Mouse (Mus musculus) hindbrain, embryonic 11.5 days (tissue): ENCODE measurements around the gene Xlr5a. TPM values are rescaled to one million over a fixed set of nuclear protein-coding genes. Genes with fewer than 3 reads are reported as not detected.
A peak's percentile ranks its signal among the peaks of the same experiment; 100 is the strongest.
"Not testable (repeated sequence)": the region's sequence is repeated elsewhere in the genome, so short reads cannot be mapped to it uniquely, and the experiment has no call there.

Experiments used
- ATAC-seq: fragments of 200-750 bp; cut with Nextera tagmentation; 2 replicates; pipeline ENCODE4 v1.8.0; 2017; ENCODE audit warnings: mild to moderate bottlenecking, moderate TSS enrichment, moderate library complexity; ENCODE audit not compliant: low FRiP score
- DNase-seq: peaks from one replicate; pipeline ENCODE4 v3.0.0-alpha.2; 2015; ENCODE audit warnings: low spot score
- H3K27ac ChIP-seq: fragments of 300-500 bp; sonication (generic); 2 replicates; pipeline ENCODE4 v1.5.1; 2014; ENCODE audit warnings: mild to moderate bottlenecking, low read depth, low read length
- H3K27me3 ChIP-seq: fragments of 300-500 bp; sonication (generic); 2 replicates; pipeline ENCODE4 v1.6.1; 2014; ENCODE audit warnings: mild to moderate bottlenecking, low read length, moderate library complexity, mixed read lengths; ENCODE audit not compliant: control insufficient read depth, insufficient read depth
- H3K36me3 ChIP-seq: fragments of 300-500 bp; sonication (generic); 2 replicates; pipeline ENCODE4 v1.6.1; 2014; ENCODE audit warnings: mild to moderate bottlenecking, low read length, moderate library complexity, mixed read lengths; ENCODE audit not compliant: control insufficient read depth, insufficient read depth
- H3K4me1 ChIP-seq: fragments of 300-500 bp; sonication (generic); replicated peaks from 2 replicates; pipeline ENCODE4 v1.6.1; 2014; ENCODE audit warnings: low read length, mixed read lengths; ENCODE audit not compliant: control insufficient read depth, insufficient read depth
- H3K4me2 ChIP-seq: fragments of 300-500 bp; sonication (generic); replicated peaks from 2 replicates; pipeline ENCODE4 v1.6.1; 2014; ENCODE audit warnings: mild to moderate bottlenecking, low read depth, low read length
- H3K4me3 ChIP-seq: fragments of 300-500 bp; sonication (generic); 2 replicates; pipeline ENCODE4 v1.5.1; 2014; ENCODE audit warnings: low read depth, low read length
- H3K9ac ChIP-seq: fragments of 300-500 bp; sonication (generic); 2 replicates; pipeline ENCODE4 v1.6.1; 2014; ENCODE audit warnings: low read depth, low read length
- H3K9me3 ChIP-seq: fragments of 300-500 bp; sonication (generic); 2 replicates; pipeline ENCODE4 v1.6.1; 2016; ENCODE audit warnings: low read length; ENCODE audit not compliant: control insufficient read depth
- WGBS: fragments of 180-500 bp; shearing (Covaris S2); extraction: QIAGEN DNeasy Blood & Tissue Kit; methylation state at CpG from one replicate; pipeline ENCODE4 v1.1.7; 2014; 5-methylcytosine and 5-hydroxymethylcytosine counted together
- polyA plus RNA-seq: library from polyadenylated mRNA; unstranded; fragments of >200 nt; fragmentation: Nextera tagmentation; extraction: Ambion mirVana; gene quantifications from 2 replicates; pipeline ENCODE4 v1.2.1, GENCODE M21; 2014

Xlr5a gene
- polyA plus RNA-seq, 1 experiment from 2014 or later: not detected

GRCm38 (mm10) chrX:73295745-73296144 lies 3.0 kb upstream of the Xlr5a start:
- WGBS: 90% methylated on average over 7 of the region's 10 CpGs
- ATAC-seq: not testable (repeated sequence)

GRCm38 (mm10) chrX:73265270-73265669 lies 27.5 kb downstream of the Xlr5a start, which contains the start of gene Xlr3c:
Xlr3c (minus strand) TSS chrX:73265390.
- not testable (repeated sequence) for H3K27me3 ChIP-seq, H3K36me3 ChIP-seq, H3K27ac ChIP-seq, H3K4me2 ChIP-seq, H3K4me3 ChIP-seq, ATAC-seq, H3K4me1 ChIP-seq, DNase-seq, H3K9me3 ChIP-seq, H3K9ac ChIP-seq
- 87% methylated on average over 14 of the region's 14 CpGs for WGBS

More at GRCm38 (mm10) chrX:73295745-73296144, 3.0 kb upstream of the Xlr5a start:
- H3K27me3 ChIP-seq, H3K4me2 ChIP-seq, H3K9ac ChIP-seq, H3K36me3 ChIP-seq, H3K4me1 ChIP-seq, H3K4me3 ChIP-seq, H3K9me3 ChIP-seq, H3K27ac ChIP-seq, DNase-seq: not testable (repeated sequence)

GRCm38 (mm10) chrX:73262428-73262827 lies 30.3 kb downstream of the Xlr5a start:
- 96% methylated on average over 1 of the region's 2 CpGs for WGBS
- not testable (repeated sequence) for H3K4me3 ChIP-seq, H3K27ac ChIP-seq, H3K9ac ChIP-seq, ATAC-seq, H3K4me2 ChIP-seq, DNase-seq, H3K9me3 ChIP-seq, H3K27me3 ChIP-seq, H3K4me1 ChIP-seq, H3K36me3 ChIP-seq

- not testable (repeated sequence) for H3K9ac ChIP-seq, H3K27me3 ChIP-seq, H3K36me3 ChIP-seq, ATAC-seq, H3K4me1 ChIP-seq, H3K4me2 ChIP-seq, H3K4me3 ChIP-seq, DNase-seq, H3K9me3 ChIP-seq, H3K27ac ChIP-seq
- WGBS: 84% methylated on average over 10 of the region's 14 CpGs
Measured at GRCm38 (mm10) chrX:73242821-73243325, 49.9 kb downstream of the Xlr5a start, which contains the start of gene Xlr4c. Xlr4c (minus strand) TSS chrX:73243130.

GRCm38 (mm10) chrX:73229288-73229687 lies 63.5 kb downstream of the Xlr5a start:
- Histone ChIP-seq H3K27me3 (no peaks in the 10 kb centered on the region; the same call in 1 of the 2 replicates), H3K4me2 (peak overlapping the region; percentile 75), H3K36me3 (no peaks in the 10 kb centered on the region), H3K9ac (peak overlapping the region; percentile 77), H3K4me1 (no peaks in the 10 kb centered on the region), H3K9me3 (no peaks in the 10 kb centered on the region), H3K27ac (no peak overlapping the region), H3K4me3 (peak overlapping the region; percentile 58)
- no peak for ATAC-seq
- 39% methylated on average over 3 of the region's 3 CpGs for WGBS
- peak; percentile 4 for DNase-seq

GRCm38 (mm10) chrX:73228606-73229214 lies 64.1 kb downstream of the Xlr5a start:
- 16% methylated on average over 41 of the region's 51 CpGs for WGBS
- peak overlapping the region; percentile 75 for H3K4me2 ChIP-seq
- H3K27me3 ChIP-seq: no peaks in the 10 kb centered on the region; the same call in 1 of the 2 replicates
- H3K4me1 ChIP-seq: no peaks in the 10 kb centered on the region
- H3K4me3 ChIP-seq: peak overlapping the region; percentile 58
- peak overlapping the region; percentile 77 for H3K9ac ChIP-seq
- H3K9me3 ChIP-seq: no peaks in the 10 kb centered on the region
- ATAC-seq (peak; percentile 71), DNase-seq (peak; percentile 36)
- no peaks in the 10 kb centered on the region for H3K36me3 ChIP-seq
- peak overlapping the region; percentile 87 for H3K27ac ChIP-seq

GRCm38 (mm10) chrX:73227914-73228605 lies 64.7 kb downstream of the Xlr5a start, which contains the start of gene F8a:
F8a (plus strand) TSS chrX:73228291.
- Histone ChIP-seq H3K4me1 (no peaks in the 10 kb centered on the region), H3K27ac (peak within 1 kb of the TSS; percentile 87), H3K9ac (peak within 1 kb of the TSS; percentile 77), H3K4me2 (peak within 1 kb of the TSS; percentile 75), H3K4me3 (peak within 1 kb of the TSS; percentile 58), H3K27me3 (no peaks in the 10 kb centered on the region; the same call in 1 of the 2 replicates), H3K9me3 (no peaks in the 10 kb centered on the region), H3K36me3 (no peaks in the 10 kb centered on the region)
- WGBS: 13% methylated on average over 39 of the region's 39 CpGs
- peak; percentile 80 for DNase-seq
- peak; percentile 97 for ATAC-seq

GRCm38 (mm10) chrX:73225365-73225764 lies 67.4 kb downstream of the Xlr5a start:
- Histone ChIP-seq H3K4me2 (no peak overlapping the region), H3K4me3 (no peak overlapping the region), H3K27me3 (no peaks in the 10 kb centered on the region; the same call in 1 of the 2 replicates), H3K4me1 (no peaks in the 10 kb centered on the region), H3K9me3 (no peaks in the 10 kb centered on the region), H3K9ac (no peak overlapping the region), H3K27ac (no peak overlapping the region), H3K36me3 (no peaks in the 10 kb centered on the region)
- WGBS: 59% methylated on average over 1 of the region's 1 CpGs
- ATAC-seq: no peak
- DNase-seq: no peak
